Mouse (Mus musculus): Measurements from ENCODE around the gene Cpne9.

Cpne9 gene

GRCm38 (mm10) chr6:113342297-113342696, 60.2 kb downstream of the Cpne9 start:
- DNase-seq (ENCODE audit: low read depth, low spot score): no peak

DNA sequence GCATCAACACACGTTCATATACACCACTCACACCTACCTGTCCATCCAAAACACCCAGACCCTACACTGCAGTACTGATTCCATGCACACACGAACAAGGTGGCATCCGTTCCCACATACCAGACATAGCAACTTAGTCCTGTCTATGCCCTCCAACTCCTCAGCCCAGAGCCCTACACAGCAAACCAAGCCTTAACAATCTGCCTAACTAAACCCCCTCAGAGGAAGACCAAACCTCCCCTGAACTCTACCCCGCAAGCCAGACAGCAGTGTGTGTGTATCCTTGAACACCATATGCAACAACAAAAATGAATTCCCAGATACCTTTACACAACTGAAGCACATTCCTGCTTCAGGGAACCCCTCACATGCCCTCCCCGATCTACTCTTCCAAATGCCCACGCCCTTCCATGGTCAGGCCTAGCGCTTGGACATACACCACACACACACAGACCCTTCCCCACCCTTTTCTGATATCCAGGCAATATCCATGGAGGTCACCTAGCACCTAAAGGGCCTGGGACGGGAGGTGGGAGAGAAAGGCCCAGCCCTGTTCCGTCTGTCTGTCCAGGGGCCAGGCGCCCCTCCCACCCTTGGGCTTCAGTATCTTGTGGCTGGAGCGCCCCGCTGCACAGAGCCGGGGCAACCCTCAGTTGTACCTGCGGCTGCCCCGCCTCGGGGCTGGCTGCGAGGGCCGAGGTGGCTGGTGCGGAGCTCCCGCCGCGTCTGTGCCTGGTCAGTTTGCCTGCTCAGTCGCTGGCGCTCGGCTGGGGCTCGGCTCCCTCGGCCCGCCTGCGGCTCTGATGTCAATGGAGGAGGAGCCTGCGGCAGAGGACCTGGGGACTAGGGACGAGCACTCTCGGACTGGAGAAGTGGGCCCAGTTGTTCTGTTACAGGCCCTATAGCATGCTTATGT, 61.3 kb downstream of the Cpne9 start, which contains the start of gene Camk1:
Gene Camk1, minus strand, starts transcription at position 808 of the 916 bp plus-strand sequence.
- DNase-seq (ENCODE audit: low read depth, low spot score): no peak

- DNase-seq (ENCODE audit: low read depth, low spot score): no peak
Measured at GRCm38 (mm10) chr6:113344321-113344720, 62.2 kb downstream of the Cpne9 start.

GRCm38 (mm10) chr6:113346897-113347296, 64.8 kb downstream of the Cpne9 start:
- DNase-seq (ENCODE audit: low read depth, low spot score): no peak

- DNase-seq (ENCODE audit: low read depth, low spot score): no peak
Measured at GRCm38 (mm10) chr6:113350538-113350937, 68.4 kb downstream of the Cpne9 start.

DNA sequence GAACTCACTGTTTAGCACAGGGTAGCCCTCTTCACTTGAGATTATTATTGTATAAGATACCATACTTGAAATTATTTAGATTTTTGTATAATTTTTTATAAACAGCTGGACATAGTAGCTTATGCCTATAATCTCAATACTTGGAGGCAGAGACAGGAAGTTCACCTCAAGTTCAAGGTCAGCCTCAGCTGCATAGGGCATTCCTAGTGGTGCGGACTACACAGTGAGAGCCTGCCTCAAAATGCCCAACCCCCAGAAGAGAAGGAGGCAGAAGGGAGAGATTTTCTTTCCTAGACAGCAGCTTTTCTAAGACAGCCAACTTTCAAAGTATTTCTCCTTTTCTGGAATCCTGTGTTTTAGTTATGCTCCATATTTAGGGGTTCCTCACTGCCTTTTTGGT, 69.1 kb downstream of the Cpne9 start:
- DNase-seq (ENCODE audit: low read depth, low spot score): no peak

DNA sequence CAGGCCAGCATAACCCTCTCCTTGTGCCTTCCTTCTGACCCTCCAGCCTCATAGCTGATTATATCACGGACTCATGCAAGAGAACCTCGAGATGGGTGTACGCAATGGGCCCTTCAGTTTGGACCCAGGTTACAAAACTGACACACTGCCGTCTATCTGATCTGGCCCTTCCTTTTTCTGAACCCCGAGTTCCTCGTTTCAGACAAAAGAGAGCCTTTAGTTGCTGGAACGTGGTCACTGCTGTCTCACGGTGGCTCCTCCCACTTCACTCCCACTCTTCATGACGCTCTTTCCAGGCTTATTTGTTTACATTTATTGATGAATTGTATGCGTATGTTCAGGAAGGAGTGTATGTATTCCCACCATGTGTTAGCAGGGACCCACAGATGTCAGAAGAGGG, 69.5 kb downstream of the Cpne9 start:
- no peak for DNase-seq (ENCODE audit: low read depth, low spot score)

DNA sequence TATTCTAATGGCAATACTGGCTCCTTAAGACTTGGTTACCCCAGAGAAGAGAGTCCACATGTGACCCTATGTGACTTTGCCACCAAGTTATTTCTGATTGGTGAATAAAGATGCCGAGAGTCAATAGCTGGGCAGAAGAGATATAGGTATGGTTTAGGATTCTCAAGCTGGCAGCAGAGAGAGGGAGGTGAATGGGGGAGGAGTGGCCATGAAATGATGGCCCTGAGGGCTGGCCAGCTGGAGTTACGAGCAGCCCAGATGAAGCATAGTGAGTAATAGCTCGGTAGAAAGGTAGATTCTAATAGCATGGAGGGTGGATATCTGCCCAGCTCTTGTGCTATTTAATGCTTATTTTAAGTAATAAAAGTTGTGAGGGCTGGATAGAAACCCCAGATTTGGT, 70.7 kb downstream of the Cpne9 start:
- DNase-seq (ENCODE audit: low read depth, low spot score): no peak

DNA sequence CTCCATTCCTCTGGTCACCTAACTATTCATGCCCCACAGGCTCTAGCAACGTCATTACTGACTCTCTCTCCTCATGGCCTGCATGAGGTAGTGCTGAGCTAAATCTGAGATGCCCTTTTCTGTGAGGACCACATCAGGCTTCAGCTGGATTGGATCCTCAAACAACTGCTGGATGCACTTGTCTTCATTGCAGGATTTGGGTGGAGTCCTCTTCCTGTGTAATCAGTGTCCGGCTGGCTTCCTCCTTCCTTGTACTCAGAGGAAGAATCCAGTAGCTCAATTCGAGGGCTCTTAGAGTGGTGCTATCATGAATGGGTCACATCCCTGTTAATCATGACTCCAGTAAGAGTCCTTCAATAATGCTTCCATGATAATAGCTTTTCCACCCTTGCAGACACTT, 71.6 kb downstream of the Cpne9 start:
- DNase-seq (ENCODE audit: low read depth, low spot score): no peak
